Mouse (Mus musculus) lung, embryonic 15.5 days (tissue): ENCODE data around the gene Atg101. TPM values are rescaled to one million over a fixed set of nuclear protein-coding genes. Genes with fewer than 3 reads are reported as not detected.

Experiments
- ATAC-seq: fragments of 200-750 bp; cut with Nextera tagmentation; 2 replicates; pipeline ENCODE4 v1.8.0; 2017; ENCODE audit warnings: moderate number of reproducible peaks, borderline replicate concordance; ENCODE audit not compliant: low FRiP score, low TSS enrichment; ENCODE audit errors: extremely low read depth
- H3K27ac ChIP-seq: fragments of 300-500 bp; sonication (generic); 2 replicates; pipeline ENCODE4 v1.5.1; 2015; ENCODE audit warnings: moderate library complexity, mild to moderate bottlenecking, inconsistent platforms
- H3K27me3 ChIP-seq: fragments of 300-500 bp; sonication (generic); 2 replicates; pipeline ENCODE4 v1.6.1; 2015; ENCODE audit warnings: inconsistent platforms
- H3K36me3 ChIP-seq: fragments of 300-500 bp; sonication (generic); 2 replicates; pipeline ENCODE4 v1.6.1; 2015; ENCODE audit warnings: inconsistent platforms
- H3K4me1 ChIP-seq: fragments of 300-500 bp; sonication (generic); 2 replicates; pipeline ENCODE4 v1.6.1; 2015; ENCODE audit warnings: inconsistent platforms
- H3K4me2 ChIP-seq: fragments of 300-500 bp; sonication (generic); 2 replicates; pipeline ENCODE4 v1.6.1; 2015; ENCODE audit warnings: inconsistent platforms, mild to moderate bottlenecking, moderate library complexity
- H3K4me3 ChIP-seq: fragments of 300-500 bp; sonication (generic); 2 replicates; pipeline ENCODE4 v1.5.1; 2015; ENCODE audit warnings: mild to moderate bottlenecking, inconsistent platforms
- H3K9ac ChIP-seq: fragments of 300-500 bp; sonication (generic); 2 replicates; pipeline ENCODE4 v1.6.1; 2015; ENCODE audit warnings: inconsistent platforms
- H3K9me3 ChIP-seq: fragments of 300-500 bp; sonication (generic); 2 replicates; pipeline ENCODE4 v1.6.1; 2016; ENCODE audit warnings: inconsistent platforms
- WGBS: fragments of 180-500 bp; shearing (Covaris S2); methylation state at CpG from one replicate; pipeline ENCODE4 v1.1.7; 2015; 5-methylcytosine and 5-hydroxymethylcytosine counted together
- polyA plus RNA-seq: library from polyadenylated mRNA; unstranded; fragments of >200 nt; fragmentation: Nextera tagmentation; extraction: Ambion mirVana; gene quantifications from 2 replicates; pipeline ENCODE4 v1.2.1, GENCODE M21; 2015

Gene Atg101
- 74.5 and 76.8 TPM in 2 replicates for polyA plus RNA-seq

- under 1% methylated on average over 61 of the region's 61 CpGs for WGBS
- peak within 1 kb of the TSS; percentile 98 for H3K4me2 ChIP-seq
- H3K27ac ChIP-seq = peak within 1 kb of the TSS; percentile 91
- no peaks in the 10 kb centered on the region for H3K27me3 ChIP-seq
- H3K9ac ChIP-seq = peak within 1 kb of the TSS; percentile 89
- no peaks in the 10 kb centered on the region for H3K9me3 ChIP-seq
- peak within 1 kb of the TSS; percentile 97 for H3K4me3 ChIP-seq
- H3K4me1 ChIP-seq = peaks cover 25% of the 10 kb centered on the region
- ATAC-seq = peak; percentile 92
- H3K36me3 ChIP-seq = peaks cover 22% of the 10 kb centered on the region
Measured at GRCm38 (mm10) chr15:101283911-101284750, at the start of gene Atg101. Gene Atg101, plus strand, starts transcription at chr15:101284272.

- Histone ChIP-seq H3K36me3 (peaks cover 21% of the 10 kb centered on the region), H3K9me3 (no peaks in the 10 kb centered on the region), H3K4me2 (peak overlapping the region; percentile 33; the same call in 1 of the 2 replicates), H3K4me1 (peaks cover 61% of the 10 kb centered on the region), H3K9ac (0 out of 2 replicates have a peak overlapping the region, but pooled peaks have one; percentile 0), H3K4me3 (no peak overlapping the region), H3K27ac (peak overlapping the region; percentile 94), H3K27me3 (peaks cover 3% of the 10 kb centered on the region; the same call in 1 of the 2 replicates)
- 46% methylated on average over 10 of the region's 10 CpGs for WGBS
- ATAC-seq = no peak
Measured at GRCm38 (mm10) chr15:101234611-101235341, 49.3 kb upstream of the Atg101 start.

GRCm38 (mm10) chr15:101235342-101235698 lies 48.8 kb upstream of the Atg101 start:
- H3K4me3 ChIP-seq = no peak overlapping the region
- peak overlapping the region; percentile 33 for H3K4me2 ChIP-seq
- peaks cover 3% of the 10 kb centered on the region; the same call in 1 of the 2 replicates for H3K27me3 ChIP-seq
- 0 out of 2 replicates have a peak overlapping the region, but pooled peaks have one; percentile 0 for H3K9ac ChIP-seq
- H3K36me3 ChIP-seq = peaks cover 16% of the 10 kb centered on the region
- WGBS = 30% methylated on average over 5 of the region's 5 CpGs
- no peaks in the 10 kb centered on the region for H3K9me3 ChIP-seq
- peaks cover 61% of the 10 kb centered on the region for H3K4me1 ChIP-seq
- peak overlapping the region; percentile 94 for H3K27ac ChIP-seq
- ATAC-seq = peak; percentile 19; the same call in 1 of the 2 replicates

DNA sequence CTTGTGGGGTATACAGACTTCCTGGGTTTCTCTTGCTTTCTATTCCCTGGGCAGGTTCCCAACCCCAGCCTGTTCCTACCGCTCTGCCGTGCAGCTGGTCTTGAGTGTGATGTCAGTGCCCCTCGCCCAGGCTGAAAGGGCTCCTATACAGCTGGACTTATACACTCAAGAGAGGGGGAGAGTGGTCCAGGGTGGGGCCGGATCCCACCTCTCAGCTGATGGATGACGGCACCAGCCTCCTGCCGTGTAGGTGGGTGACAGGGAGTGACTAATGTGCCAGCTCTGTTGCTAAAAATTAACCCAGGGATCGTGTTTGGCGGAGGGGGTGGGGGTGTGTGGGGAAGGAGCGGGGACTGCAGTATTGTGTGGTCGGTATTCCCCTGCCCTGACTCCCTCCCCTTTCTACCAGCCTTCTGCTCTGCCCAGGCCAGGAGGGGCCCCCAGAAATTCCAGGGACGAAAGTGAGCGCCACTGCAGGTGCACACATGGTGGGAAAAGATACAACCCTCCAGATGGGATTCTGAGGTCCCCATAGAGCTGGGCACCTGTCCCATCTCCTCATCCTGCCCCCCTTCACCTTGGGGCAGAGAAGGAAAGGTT lies 48.2 kb upstream of the Atg101 start:
- 15% methylated on average over 12 of the region's 12 CpGs for WGBS

GRCm38 (mm10) chr15:101236878-101237277 lies 47.2 kb upstream of the Atg101 start:
- H3K4me3 ChIP-seq = no peak overlapping the region
- no peak overlapping the region for H3K4me2 ChIP-seq
- no peak for ATAC-seq
- no peak overlapping the region for H3K9ac ChIP-seq
- H3K36me3 ChIP-seq = peaks cover under 1% of the 10 kb centered on the region; the same call in 1 of the 2 replicates
- H3K4me1 ChIP-seq = peaks cover 65% of the 10 kb centered on the region
- WGBS = 8% methylated on average over 3 of the region's 3 CpGs
- H3K9me3 ChIP-seq = no peaks in the 10 kb centered on the region
- 0 out of 2 replicates have a peak overlapping the region, but pooled peaks have one; percentile 94 for H3K27ac ChIP-seq
- peaks cover 3% of the 10 kb centered on the region; the same call in 1 of the 2 replicates for H3K27me3 ChIP-seq

More for the DNA sequence above, 48.2 kb upstream of the Atg101 start:
- ATAC-seq = peak; percentile 37
- H3K9ac ChIP-seq = no peak overlapping the region; the same call in 1 of the 2 replicates
- H3K36me3 ChIP-seq = peaks cover 11% of the 10 kb centered on the region
- H3K27me3 ChIP-seq = peaks cover 3% of the 10 kb centered on the region; the same call in 1 of the 2 replicates
- H3K4me3 ChIP-seq = no peak overlapping the region
- no peaks in the 10 kb centered on the region for H3K9me3 ChIP-seq
- peak overlapping the region; percentile 33 for H3K4me2 ChIP-seq
- peaks cover 62% of the 10 kb centered on the region for H3K4me1 ChIP-seq
- H3K27ac ChIP-seq = peak overlapping the region; percentile 94

DNA sequence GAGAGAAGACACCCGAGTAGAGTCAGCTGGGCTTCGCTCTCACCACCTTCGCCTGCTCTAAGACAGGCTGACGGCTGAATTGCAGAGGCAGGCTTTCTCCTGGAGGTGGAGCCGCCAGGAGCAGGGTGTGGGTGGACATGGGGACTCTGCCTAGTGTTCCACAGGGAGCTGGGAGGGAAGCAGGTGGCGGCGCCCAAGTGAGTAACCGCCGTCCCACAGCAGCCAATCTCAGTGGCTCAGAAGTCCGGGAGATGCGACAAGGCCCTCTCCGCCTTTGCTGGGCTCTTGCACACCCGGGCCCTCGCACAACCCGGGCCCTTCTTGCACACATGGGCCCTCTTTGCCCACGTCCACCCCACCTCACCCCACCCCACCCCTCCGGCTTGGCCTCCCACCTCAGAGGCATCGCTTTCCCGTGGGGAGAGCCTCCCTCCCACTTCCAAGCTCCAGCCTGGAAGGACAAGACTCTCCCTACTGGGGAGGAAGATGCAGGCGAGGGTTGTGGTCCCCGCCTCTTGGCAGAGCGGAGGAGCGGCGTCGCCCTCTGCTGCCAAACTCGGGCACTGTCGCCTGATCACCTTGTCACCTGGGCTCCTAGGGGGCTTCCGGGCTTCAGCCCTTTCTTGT lies 45.1 kb upstream of the Atg101 start:
- ATAC-seq = 0 out of 2 replicates have a peak, but pooled peaks have one; percentile 25
- peak overlapping the region; percentile 22; the same call in 1 of the 2 replicates for H3K9ac ChIP-seq
- WGBS = 5% methylated on average over 28 of the region's 28 CpGs

GRCm38 (mm10) chr15:101239821-101240220 lies 44.3 kb upstream of the Atg101 start:
- peaks cover 38% of the 10 kb centered on the region for H3K4me1 ChIP-seq
- ATAC-seq = no peak
- H3K27me3 ChIP-seq = peaks cover 3% of the 10 kb centered on the region; the same call in 1 of the 2 replicates
- H3K9me3 ChIP-seq = no peaks in the 10 kb centered on the region
- 57% methylated on average over 8 of the region's 8 CpGs for WGBS
- no peaks in the 10 kb centered on the region for H3K36me3 ChIP-seq
- no peak overlapping the region for H3K27ac ChIP-seq
- no peak overlapping the region for H3K4me3 ChIP-seq
- no peak overlapping the region for H3K4me2 ChIP-seq
- H3K9ac ChIP-seq = no peak overlapping the region

More for the DNA sequence above, 45.1 kb upstream of the Atg101 start:
- peaks cover 46% of the 10 kb centered on the region for H3K4me1 ChIP-seq
- H3K4me3 ChIP-seq = peak overlapping the region; percentile 23
- H3K9me3 ChIP-seq = no peaks in the 10 kb centered on the region
- peak overlapping the region; percentile 68 for H3K4me2 ChIP-seq
- no peaks in the 10 kb centered on the region for H3K36me3 ChIP-seq
- H3K27ac ChIP-seq = peak overlapping the region; percentile 50; the same call in 1 of the 2 replicates
- H3K27me3 ChIP-seq = peaks cover 3% of the 10 kb centered on the region; the same call in 1 of the 2 replicates

- Histone ChIP-seq H3K4me3 (peak overlapping the region; percentile 14; the same call in 1 of the 2 replicates), H3K4me1 (peaks cover 30% of the 10 kb centered on the region), H3K36me3 (no peaks in the 10 kb centered on the region), H3K4me2 (peak overlapping the region; percentile 52), H3K27me3 (peaks cover 3% of the 10 kb centered on the region; the same call in 1 of the 2 replicates), H3K9ac (peak overlapping the region; percentile 12; the same call in 1 of the 2 replicates), H3K27ac (no peak overlapping the region), H3K9me3 (no peaks in the 10 kb centered on the region)
- WGBS = 1% methylated on average over 10 of the region's 10 CpGs
- peak; percentile 51; the same call in 1 of the 2 replicates for ATAC-seq
Measured at GRCm38 (mm10) chr15:101240799-101241204, 43.3 kb upstream of the Atg101 start.

GRCm38 (mm10) chr15:101241236-101241635 lies 42.8 kb upstream of the Atg101 start:
- ATAC-seq = no peak
- 41% methylated on average over 9 of the region's 9 CpGs for WGBS
- no peaks in the 10 kb centered on the region for H3K9me3 ChIP-seq
- peak overlapping the region; percentile 12; the same call in 1 of the 2 replicates for H3K9ac ChIP-seq
- H3K27ac ChIP-seq = no peak overlapping the region
- H3K4me1 ChIP-seq = peaks cover 29% of the 10 kb centered on the region
- peak overlapping the region; percentile 52 for H3K4me2 ChIP-seq
- no peaks in the 10 kb centered on the region for H3K36me3 ChIP-seq
- peaks cover 3% of the 10 kb centered on the region; the same call in 1 of the 2 replicates for H3K27me3 ChIP-seq
- no peak overlapping the region for H3K4me3 ChIP-seq

GRCm38 (mm10) chr15:101241853-101242252 lies 42.2 kb upstream of the Atg101 start:
- Histone ChIP-seq H3K9ac (no peak overlapping the region), H3K27me3 (peaks cover 3% of the 10 kb centered on the region; the same call in 1 of the 2 replicates), H3K27ac (no peak overlapping the region), H3K4me2 (no peak overlapping the region), H3K36me3 (no peaks in the 10 kb centered on the region), H3K4me3 (no peak overlapping the region), H3K9me3 (no peaks in the 10 kb centered on the region), H3K4me1 (peaks cover 27% of the 10 kb centered on the region)
- ATAC-seq = no peak
- 44% methylated on average over 9 of the region's 9 CpGs for WGBS
